Mouse (Mus musculus) intestine, embryonic 15.5 days (tissue): Measurements from ENCODE around the gene Ern1. TPM values are rescaled to one million over a fixed set of nuclear protein-coding genes. Genes with fewer than 3 reads are reported as not detected.

Experiments used
- ATAC-seq: fragments of 200-750 bp; cut with Nextera tagmentation; 2 replicates; pipeline ENCODE4 v1.8.0; 2017; ENCODE audit warnings: moderate TSS enrichment, moderate library complexity
- H3K27ac ChIP-seq: fragments of 300-500 bp; sonication (generic); 2 replicates; pipeline ENCODE4 v1.5.1; 2015; ENCODE audit warnings: mild to moderate bottlenecking, inconsistent platforms
- H3K27me3 ChIP-seq: fragments of 300-500 bp; sonication (generic); replicated peaks from 2 replicates; pipeline ENCODE4 v1.6.1; 2015; ENCODE audit warnings: inconsistent platforms
- H3K36me3 ChIP-seq: fragments of 300-500 bp; sonication (generic); 2 replicates; pipeline ENCODE4 v1.6.1; 2015; ENCODE audit warnings: inconsistent platforms
- H3K4me1 ChIP-seq: fragments of 300-500 bp; sonication (generic); replicated peaks from 2 replicates; pipeline ENCODE4 v1.6.1; 2015; ENCODE audit warnings: inconsistent platforms
- H3K4me2 ChIP-seq: fragments of 300-500 bp; sonication (generic); replicated peaks from 2 replicates; pipeline ENCODE4 v1.6.1; 2015; ENCODE audit warnings: mild to moderate bottlenecking, inconsistent platforms
- H3K4me3 ChIP-seq: fragments of 300-500 bp; sonication (generic); replicated peaks from 2 replicates; pipeline ENCODE4 v1.5.1; 2015; ENCODE audit warnings: inconsistent platforms
- H3K9ac ChIP-seq: fragments of 300-500 bp; sonication (generic); 2 replicates; pipeline ENCODE4 v1.6.1; 2015; ENCODE audit warnings: inconsistent platforms
- H3K9me3 ChIP-seq: fragments of 300-500 bp; sonication (generic); 2 replicates; pipeline ENCODE4 v1.6.1; 2016; ENCODE audit warnings: inconsistent platforms
- WGBS: fragments of 180-500 bp; shearing (Covaris S2); methylation state at CpG from one replicate; pipeline ENCODE4 v1.1.7; 2015; 5-methylcytosine and 5-hydroxymethylcytosine counted together
- polyA plus RNA-seq: library from polyadenylated mRNA; unstranded; fragments of >200 nt; fragmentation: Nextera tagmentation; extraction: Ambion mirVana; gene quantifications from 2 replicates; pipeline ENCODE4 v1.2.1, GENCODE M21; 2015

Ern1 gene
- polyA plus RNA-seq, 1 experiment from 2014 or later: 4.8 TPM

GRCm38 (mm10) chr11:106440318-106440717 is 47.3 kb downstream of the Ern1 start:
- Histone ChIP-seq H3K4me1 (no peaks in the 10 kb centered on the region), H3K9me3 (no peaks in the 10 kb centered on the region), H3K4me2 (no peak overlapping the region), H3K27ac (no peak overlapping the region), H3K9ac (0 out of 2 replicates have a peak overlapping the region, but pooled peaks have one; percentile 4), H3K27me3 (no peaks in the 10 kb centered on the region), H3K36me3 (no peaks in the 10 kb centered on the region), H3K4me3 (no peak overlapping the region)
- no peak for ATAC-seq
- whole genome bisulfite sequencing: 87% methylated on average over 2 of the region's 2 CpGs

DNA sequence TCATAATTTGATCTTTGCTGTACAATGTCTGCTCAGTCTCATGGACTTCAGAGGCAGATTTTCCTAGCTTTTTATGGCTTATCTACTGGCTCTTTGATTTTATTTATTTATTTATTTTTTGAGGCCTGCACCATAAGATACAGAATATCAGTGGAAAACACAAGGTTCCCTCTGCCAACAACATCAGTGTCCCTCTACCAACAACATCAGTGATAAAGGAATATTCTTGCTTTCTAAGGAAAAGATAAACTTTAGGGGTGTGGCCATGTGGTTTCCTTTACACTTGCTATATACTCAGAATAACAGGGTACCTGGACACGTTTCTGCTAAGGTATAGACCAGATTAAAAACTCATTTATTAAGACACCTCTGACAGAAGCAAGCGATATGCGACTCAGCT is 48.3 kb downstream of the Ern1 start:
- H3K9ac ChIP-seq: no peak overlapping the region
- H3K4me1 ChIP-seq: no peaks in the 10 kb centered on the region
- no peaks in the 10 kb centered on the region for H3K9me3 ChIP-seq
- H3K27me3 ChIP-seq: no peaks in the 10 kb centered on the region
- no peak for ATAC-seq
- WGBS: 59% methylated on average over 3 of the region's 3 CpGs
- no peak overlapping the region for H3K27ac ChIP-seq
- no peaks in the 10 kb centered on the region for H3K36me3 ChIP-seq
- no peak overlapping the region for H3K4me3 ChIP-seq
- no peak overlapping the region for H3K4me2 ChIP-seq

DNA sequence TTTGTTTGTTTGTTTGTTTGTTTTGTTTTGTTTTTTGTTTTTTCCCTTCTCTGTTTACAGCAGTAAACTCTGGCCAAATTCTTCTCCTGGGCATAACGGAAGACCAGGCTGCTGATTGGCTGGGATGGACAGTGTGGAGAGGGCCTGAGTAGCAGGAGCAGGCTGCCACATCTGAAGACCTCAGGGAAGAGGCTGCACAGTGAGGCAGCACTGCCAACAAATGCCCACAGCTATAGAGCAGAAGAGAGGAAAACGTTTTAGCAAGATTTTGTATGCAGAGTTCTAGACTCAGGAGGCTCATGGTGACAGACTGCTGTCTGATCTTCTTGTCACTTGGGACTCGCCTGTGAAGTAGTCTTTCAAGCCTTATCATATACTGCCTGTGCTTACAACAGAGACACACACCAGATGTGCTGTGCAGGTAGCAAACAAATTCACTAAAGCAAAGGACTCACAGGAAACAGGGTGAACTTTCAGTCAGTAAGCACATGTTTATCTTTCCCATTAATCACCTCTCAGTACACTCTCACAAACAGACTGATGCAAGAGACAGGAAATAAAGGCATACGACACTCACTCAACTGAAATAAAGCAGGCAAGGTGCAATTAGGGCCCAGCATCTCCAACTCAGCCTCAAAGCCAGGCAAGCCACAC is 49.0 kb downstream of the Ern1 start:
- no peak for ATAC-seq
- Histone ChIP-seq H3K4me1 (no peaks in the 10 kb centered on the region), H3K27me3 (no peaks in the 10 kb centered on the region), H3K27ac (no peak overlapping the region), H3K36me3 (no peaks in the 10 kb centered on the region), H3K9me3 (no peaks in the 10 kb centered on the region), H3K9ac (no peak overlapping the region), H3K4me2 (no peak overlapping the region), H3K4me3 (no peak overlapping the region)
- WGBS: 31% methylated on average over 4 of the region's 4 CpGs

- no peaks in the 10 kb centered on the region for H3K36me3 ChIP-seq
- no peak for ATAC-seq
- no peak overlapping the region for H3K9ac ChIP-seq
- no peaks in the 10 kb centered on the region for H3K4me1 ChIP-seq
- 84% methylated on average over 2 of the region's 2 CpGs for WGBS
- no peak overlapping the region for H3K4me2 ChIP-seq
- no peaks in the 10 kb centered on the region for H3K9me3 ChIP-seq
- no peaks in the 10 kb centered on the region for H3K27me3 ChIP-seq
- H3K4me3 ChIP-seq: no peak overlapping the region
- no peak overlapping the region for H3K27ac ChIP-seq
These were observed 50.1 kb downstream of the Ern1 start for GRCm38 (mm10) chr11:106437543-106437942.

DNA sequence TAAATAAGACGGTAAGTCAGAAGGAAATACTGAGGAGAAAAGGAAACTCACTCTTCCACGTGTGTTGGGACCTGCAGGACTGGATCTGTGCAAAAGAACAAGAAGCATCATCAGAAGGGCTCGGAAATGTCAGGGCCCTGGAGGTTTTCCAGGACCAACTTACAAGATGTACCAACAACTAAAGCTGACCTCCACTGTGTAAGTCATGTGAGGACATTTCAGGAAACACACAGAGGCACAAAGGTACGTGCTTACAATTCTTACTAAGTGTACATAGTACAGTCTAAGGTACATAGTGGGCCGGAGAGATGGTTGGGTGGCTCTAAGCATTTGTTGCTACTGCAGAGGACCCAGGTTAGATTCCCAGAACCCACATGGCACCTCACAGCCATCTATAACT is 50.6 kb downstream of the Ern1 start:
- no peak overlapping the region for H3K4me3 ChIP-seq
- H3K4me2 ChIP-seq: no peak overlapping the region
- ATAC-seq: no peak
- H3K9ac ChIP-seq: no peak overlapping the region
- no peaks in the 10 kb centered on the region for H3K27me3 ChIP-seq
- no peak overlapping the region for H3K27ac ChIP-seq
- 87% methylated on average over 5 of the region's 5 CpGs for WGBS
- H3K36me3 ChIP-seq: no peaks in the 10 kb centered on the region
- H3K4me1 ChIP-seq: no peaks in the 10 kb centered on the region
- no peaks in the 10 kb centered on the region for H3K9me3 ChIP-seq

GRCm38 (mm10) chr11:106430392-106430791 is 57.3 kb downstream of the Ern1 start:
- no peak overlapping the region for H3K4me3 ChIP-seq
- H3K4me2 ChIP-seq: no peak overlapping the region
- 89% methylated on average over 5 of the region's 5 CpGs for WGBS
- H3K9me3 ChIP-seq: no peaks in the 10 kb centered on the region
- no peaks in the 10 kb centered on the region for H3K4me1 ChIP-seq
- no peak for ATAC-seq
- H3K9ac ChIP-seq: no peak overlapping the region
- no peak overlapping the region for H3K27ac ChIP-seq
- no peaks in the 10 kb centered on the region for H3K36me3 ChIP-seq
- H3K27me3 ChIP-seq: no peaks in the 10 kb centered on the region

GRCm38 (mm10) chr11:106429689-106430088 is 58.0 kb downstream of the Ern1 start:
- no peak overlapping the region for H3K4me2 ChIP-seq
- ATAC-seq: no peak
- H3K9ac ChIP-seq: no peak overlapping the region
- no peak overlapping the region for H3K4me3 ChIP-seq
- no peaks in the 10 kb centered on the region for H3K4me1 ChIP-seq
- H3K27ac ChIP-seq: no peak overlapping the region
- no peaks in the 10 kb centered on the region for H3K27me3 ChIP-seq
- WGBS: 73% methylated on average over 4 of the region's 4 CpGs
- H3K36me3 ChIP-seq: no peaks in the 10 kb centered on the region
- no peaks in the 10 kb centered on the region for H3K9me3 ChIP-seq

GRCm38 (mm10) chr11:106428556-106428955 is 59.1 kb downstream of the Ern1 start:
- no peaks in the 10 kb centered on the region for H3K9me3 ChIP-seq
- WGBS: 84% methylated on average over 2 of the region's 2 CpGs
- no peak overlapping the region for H3K9ac ChIP-seq
- no peak for ATAC-seq
- no peak overlapping the region for H3K27ac ChIP-seq
- no peaks in the 10 kb centered on the region for H3K36me3 ChIP-seq
- H3K4me2 ChIP-seq: no peak overlapping the region
- H3K27me3 ChIP-seq: no peaks in the 10 kb centered on the region
- H3K4me3 ChIP-seq: no peak overlapping the region
- no peaks in the 10 kb centered on the region for H3K4me1 ChIP-seq

DNA sequence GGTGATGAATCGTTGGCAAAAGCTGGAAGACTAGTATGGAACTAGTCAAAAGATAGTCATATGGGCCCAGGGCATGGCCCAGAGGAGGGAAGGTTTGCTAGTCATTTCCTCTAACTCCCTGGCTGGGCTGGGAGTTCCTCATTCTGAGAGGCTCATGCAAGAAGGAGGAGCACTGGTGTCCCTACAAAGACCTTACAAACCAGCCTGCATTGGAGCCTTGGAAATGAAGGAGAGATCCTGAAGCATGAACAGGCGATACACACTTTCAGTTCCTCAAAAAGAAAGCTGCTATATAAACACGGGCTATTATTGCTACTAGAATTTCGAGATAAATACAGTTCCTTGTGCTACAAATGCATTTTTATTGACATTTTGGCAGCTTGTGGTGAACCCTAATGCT is 59.5 kb downstream of the Ern1 start:
- Histone ChIP-seq H3K9ac (no peak overlapping the region), H3K27me3 (no peaks in the 10 kb centered on the region), H3K4me1 (no peaks in the 10 kb centered on the region), H3K4me2 (no peak overlapping the region), H3K9me3 (no peaks in the 10 kb centered on the region), H3K36me3 (no peaks in the 10 kb centered on the region), H3K27ac (no peak overlapping the region), H3K4me3 (no peak overlapping the region)
- no peak for ATAC-seq
- 69% methylated on average over 4 of the region's 4 CpGs for WGBS

- ATAC-seq: no peak
- 82% methylated on average over 4 of the region's 4 CpGs for WGBS
These were observed 61.2 kb downstream of the Ern1 start for GRCm38 (mm10) chr11:106426447-106426846.

DNA sequence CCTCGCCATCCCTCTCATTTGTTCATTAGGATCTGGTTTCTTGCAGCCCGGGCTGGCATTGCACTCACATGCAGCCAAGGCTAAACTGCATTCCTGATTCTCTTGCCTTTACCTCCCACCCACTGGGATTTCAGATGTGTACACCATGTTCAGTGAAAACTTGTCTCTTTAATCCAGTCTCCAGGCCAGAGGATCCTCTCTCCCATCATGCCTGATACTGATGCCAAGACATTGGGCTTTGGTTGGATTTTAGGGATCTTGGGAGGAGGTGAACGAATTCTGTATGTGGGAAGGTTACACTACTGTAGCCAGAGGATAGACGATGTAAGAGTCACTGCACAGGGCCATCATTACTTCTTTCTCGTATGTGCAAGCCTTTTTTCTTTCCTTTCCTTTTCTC is 62.5 kb downstream of the Ern1 start:
- H3K27me3 ChIP-seq: no peaks in the 10 kb centered on the region
- no peaks in the 10 kb centered on the region for H3K9me3 ChIP-seq
- no peak overlapping the region for H3K9ac ChIP-seq
- no peak overlapping the region for H3K4me2 ChIP-seq
- no peak overlapping the region for H3K27ac ChIP-seq
- ATAC-seq: no peak
- no peaks in the 10 kb centered on the region for H3K4me1 ChIP-seq
- H3K36me3 ChIP-seq: no peaks in the 10 kb centered on the region
- no peak overlapping the region for H3K4me3 ChIP-seq
- WGBS: 92% methylated on average over 5 of the region's 5 CpGs

More at GRCm38 (mm10) chr11:106426447-106426846, 61.2 kb downstream of the Ern1 start:
- Histone ChIP-seq H3K9me3 (no peaks in the 10 kb centered on the region), H3K27ac (no peak overlapping the region), H3K36me3 (no peaks in the 10 kb centered on the region), H3K9ac (no peak overlapping the region), H3K4me3 (no peak overlapping the region), H3K4me2 (no peak overlapping the region), H3K4me1 (no peaks in the 10 kb centered on the region), H3K27me3 (no peaks in the 10 kb centered on the region)

GRCm38 (mm10) chr11:106419262-106420102 is 68.2 kb downstream of the Ern1 start:
- H3K27ac ChIP-seq: no peak overlapping the region
- ATAC-seq: no peak
- 69% methylated on average over 9 of the region's 9 CpGs for WGBS
- no peak overlapping the region for H3K4me2 ChIP-seq
- H3K36me3 ChIP-seq: no peaks in the 10 kb centered on the region
- no peaks in the 10 kb centered on the region for H3K9me3 ChIP-seq
- H3K27me3 ChIP-seq: no peaks in the 10 kb centered on the region
- H3K9ac ChIP-seq: no peak overlapping the region
- H3K4me1 ChIP-seq: no peaks in the 10 kb centered on the region
- H3K4me3 ChIP-seq: no peak overlapping the region
